Mouse (Mus musculus) kidney, postnatal 14 days (tissue): Measurements from ENCODE around the gene Suv39h1.
"Not testable (repeated sequence)": the region's sequence is repeated elsewhere in the genome, so short reads cannot be mapped to it uniquely, and the experiment has no call there.

Experiments
- DNase-seq: peaks from one replicate; pipeline ENCODE4 v3.0.0; 2022; ENCODE audit warnings: mixed read lengths

Suv39h1 gene

GRCm38 (mm10) chrX:8024795-8025194 lies 49.8 kb downstream of the Suv39h1 start:
- DNase-seq, result no peak

- no peak for DNase-seq
Measured at GRCm38 (mm10) chrX:8020111-8020778, 54.3 kb downstream of the Suv39h1 start.

DNA sequence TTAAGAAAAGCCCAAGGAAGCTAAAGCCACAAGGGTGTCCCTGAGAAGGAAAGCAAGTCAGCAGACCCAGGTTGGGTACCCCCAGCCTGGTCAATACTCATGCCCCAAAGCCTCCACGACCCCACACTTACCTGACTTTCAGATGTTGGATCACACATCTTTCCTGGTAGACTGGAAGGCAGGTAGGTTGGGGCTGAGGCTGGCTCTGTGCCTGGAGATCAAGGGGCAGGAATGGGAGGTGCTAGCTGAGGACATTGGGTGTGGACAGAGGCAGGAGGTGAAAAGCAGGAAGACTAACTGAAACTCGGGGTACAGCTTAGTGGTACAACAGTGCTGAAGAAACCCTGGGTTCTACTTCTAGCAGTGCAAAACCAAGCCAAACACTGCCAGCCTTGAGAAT lies 56.3 kb downstream of the Suv39h1 start, which contains the start of gene Glod5:
TSS of gene Glod5 (minus strand) at position 207 of the 400 bp plus-strand sequence.
- peak; percentile 62 for DNase-seq

GRCm38 (mm10) chrX:8017142-8017541 lies 57.4 kb downstream of the Suv39h1 start:
- peak; percentile 38 for DNase-seq

- DNase-seq, result not testable (repeated sequence)
Measured at GRCm38 (mm10) chrX:8015675-8016074, 58.9 kb downstream of the Suv39h1 start.

DNA sequence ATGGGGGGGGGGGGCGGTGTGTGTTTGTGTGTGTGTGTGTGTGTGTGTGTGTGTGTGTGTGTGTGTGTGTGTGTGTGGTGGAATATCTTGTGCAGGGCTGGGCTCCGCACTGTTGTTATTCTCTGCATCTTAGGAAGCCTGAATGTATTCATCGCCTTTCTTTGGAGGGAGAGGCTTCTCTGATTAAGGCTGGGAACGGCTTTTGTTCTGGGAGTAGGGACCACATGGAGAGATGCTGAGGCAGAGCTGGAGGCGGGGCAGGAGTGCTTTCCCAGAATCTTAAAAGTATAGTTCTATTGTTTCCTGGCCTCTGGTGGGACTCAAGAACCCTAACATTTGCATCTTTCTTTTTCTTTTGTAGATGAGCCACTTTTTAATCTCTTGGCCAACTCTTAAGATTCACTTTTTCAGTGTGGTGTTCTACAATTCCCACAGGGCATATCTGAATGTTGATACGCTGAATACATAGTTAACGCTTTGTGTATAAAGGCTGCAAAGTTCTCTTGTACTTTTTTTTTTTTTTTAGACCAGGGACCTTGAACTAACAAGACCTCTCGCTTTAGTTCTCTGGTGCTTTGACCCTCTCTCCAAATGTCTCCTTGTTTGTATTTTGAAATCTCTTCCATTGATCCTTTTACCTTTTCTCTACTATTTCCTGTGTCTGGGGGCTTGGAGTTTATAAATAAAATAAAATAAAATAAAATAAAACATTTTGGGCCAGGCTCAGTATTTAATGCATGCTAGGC lies 60.8 kb downstream of the Suv39h1 start:
- DNase-seq, result no peak

- DNase-seq, result no peak
Measured at GRCm38 (mm10) chrX:8013157-8013556, 61.4 kb downstream of the Suv39h1 start.
